Mouse (Mus musculus) activated CD4-positive, CD25-positive, alpha-beta regulatory T cell (primary cell): Measurements from ENCODE around the gene Ssc5d. TPM values are rescaled to one million over a fixed set of nuclear protein-coding genes. Genes with fewer than 3 reads are reported as not detected.

ENCODE experiments used
- polyA plus RNA-seq, 2 experiments: library from polyadenylated mRNA; unstranded; fragments of 100-300 nt; shearing (Covaris generic); gene quantifications; one replicate each; pipeline ENCODE4 v1.2.1; 2017

Gene Ssc5d
- not detected for polyA plus RNA-seq

GRCm38 (mm10) chr7:4925441-4926381, at the start of gene Ssc5d:
Gene Ssc5d, plus strand, starts transcription at chr7:4925785.

GRCm38 (mm10) chr7:4876753-4877221, 48.8 kb upstream of the Ssc5d start, which contains the start of gene Isoc2a:
Gene Isoc2a, plus strand, starts transcription at chr7:4877153.

GRCm38 (mm10) chr7:4906466-4906950, 19.1 kb upstream of the Ssc5d start, which contains the start of gene Gm36210:
Gene Gm36210, minus strand, starts transcription at chr7:4906516.

GRCm38 (mm10) chr7:4915007-4915665, 10.4 kb upstream of the Ssc5d start, which contains the start of gene Zfp628:
Gene Zfp628, plus strand, starts transcription at chr7:4915217.

GRCm38 (mm10) chr7:4921824-4922482, 3.6 kb upstream of the Ssc5d start, which contains the start of gene Nat14:
Gene Nat14, plus strand, starts transcription at chr7:4922028.

DNA sequence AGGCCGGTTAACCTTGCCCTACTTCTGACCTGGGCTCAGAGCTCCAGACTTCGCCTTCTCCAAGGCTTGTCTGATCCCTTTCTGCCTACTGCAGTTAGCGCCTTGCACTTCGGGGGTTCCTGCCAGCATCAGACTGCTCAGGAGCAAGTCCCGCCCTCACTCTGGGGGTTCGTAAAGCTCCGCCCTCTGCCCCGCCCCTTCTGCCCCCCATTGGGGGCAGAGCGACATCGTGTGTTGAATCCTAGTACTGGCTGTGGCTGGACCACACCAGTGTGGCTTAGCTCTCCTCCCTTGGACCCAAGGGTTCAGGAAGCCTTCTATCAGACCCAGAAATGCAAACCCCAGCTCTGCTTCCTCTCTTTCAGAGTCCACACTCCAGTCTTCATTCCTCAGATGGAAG, 38.7 kb downstream of the Ssc5d start, which contains the start of gene Sbk2:
TSS of gene Sbk2 (minus strand) at position 135 of the 400 bp plus-strand sequence.

GRCm38 (mm10) chr7:4971068-4971467, 45.5 kb downstream of the Ssc5d start, which contains the start of gene Sbk3:
Gene Sbk3, minus strand, starts transcription at chr7:4971168.

Other genes starting within 250 kb of the Ssc5d start
- gene Hspbp1, start 240.7 kb upstream of the Ssc5d start, polyA plus RNA-seq = 10 to 100 TPM; 53.0 to 59.9 TPM
- under 1 TPM in 1 of 2 experiments, not detected in 1; 0.61 TPM for gene Brsk1, start 235.2 kb upstream of the Ssc5d start, polyA plus RNA-seq
- gene Tmem150b, start 200.5 kb upstream of the Ssc5d start, polyA plus RNA-seq = under 1 TPM in 1 of 2 experiments, not detected in 1; 0.25 TPM
- 10 to 100 TPM; 26.0 to 45.1 TPM for gene Kmt5c, start 185.7 kb upstream of the Ssc5d start, polyA plus RNA-seq
- gene Cox6b2, start 172.7 kb upstream of the Ssc5d start, polyA plus RNA-seq = 1 to 10 TPM; 3.0 to 9.5 TPM
- gene Fam71e2, start 154.5 kb upstream of the Ssc5d start, polyA plus RNA-seq = not detected
- gene Il11, start 142.9 kb upstream of the Ssc5d start, polyA plus RNA-seq = under 1 TPM; 0.16 to 0.20 TPM
- gene Tmem190, start 142.8 kb upstream of the Ssc5d start, polyA plus RNA-seq = not detected
- gene Tmem238, start 136.1 kb upstream of the Ssc5d start, polyA plus RNA-seq = 1 to 10 TPM; 5.5 to 8.8 TPM
- gene Rpl28, start 132.9 kb upstream of the Ssc5d start, polyA plus RNA-seq = 100 to 1,000 TPM; 316 to 505 TPM
- 100 to 1,000 TPM; 126 to 185 TPM for gene Ube2s, start 113.2 kb upstream of the Ssc5d start, polyA plus RNA-seq
- gene Shisa7, start 81.1 kb upstream of the Ssc5d start, polyA plus RNA-seq = not detected
- gene Isoc2b, start 55.5 kb upstream of the Ssc5d start, polyA plus RNA-seq = 10 to 100 TPM; 46.9 to 52.2 TPM
- under 1 TPM; 0.37 to 0.84 TPM for gene Isoc2a, start 48.6 kb upstream of the Ssc5d start, polyA plus RNA-seq
- gene Gm36210, start 19.3 kb upstream of the Ssc5d start, polyA plus RNA-seq = under 1 TPM in 1 of 2 experiments, not detected in 1; 0.32 TPM
- gene Zfp628, start 10.6 kb upstream of the Ssc5d start, polyA plus RNA-seq = 1 to 10 TPM; 2.2 to 3.1 TPM
- gene Nat14, start 3.8 kb upstream of the Ssc5d start, polyA plus RNA-seq = under 1 TPM; 0.49 to 0.79 TPM
- gene Sbk2, start 38.6 kb downstream of the Ssc5d start, polyA plus RNA-seq = not detected
- gene Sbk3, start 45.4 kb downstream of the Ssc5d start, polyA plus RNA-seq = under 1 TPM in 1 of 2 experiments, not detected in 1; 0.05 TPM
- gene Zfp579, start 70.4 kb downstream of the Ssc5d start, polyA plus RNA-seq = 10 to 100 TPM; 17.7 to 19.5 TPM
- 10 to 100 TPM; 31.1 to 33.7 TPM for gene Zfp524, start 88.6 kb downstream of the Ssc5d start, polyA plus RNA-seq
- 10 to 100 TPM; 33.4 to 36.2 TPM for gene Fiz1, start 88.9 kb downstream of the Ssc5d start, polyA plus RNA-seq
- gene Gm44973, start 89.7 kb downstream of the Ssc5d start, polyA plus RNA-seq = 10 to 100 TPM in 1 of 2 experiments, 1 to 10 TPM in 1; 6.4 to 29.3 TPM
- 10 to 100 TPM; 10.4 to 11.4 TPM for gene Zfp865, start 94.6 kb downstream of the Ssc5d start, polyA plus RNA-seq
- gene Ccdc106, start 94.8 kb downstream of the Ssc5d start, polyA plus RNA-seq = under 1 TPM; 0.18 to 0.86 TPM
- not detected for gene 4632433K11Rik, start 108.3 kb downstream of the Ssc5d start, polyA plus RNA-seq
- gene Zfp784, start 112.7 kb downstream of the Ssc5d start, polyA plus RNA-seq = 1 to 10 TPM; 3.4 to 4.9 TPM
- 10 to 100 TPM in 1 of 2 experiments, 1 to 10 TPM in 1; 8.3 to 15.8 TPM for gene Zfp580, start 125.8 kb downstream of the Ssc5d start, polyA plus RNA-seq
- gene U2af2, start 136.4 kb downstream of the Ssc5d start, polyA plus RNA-seq = 10 to 100 TPM; 87.8 to 91.8 TPM
- 10 to 100 TPM; 27.6 to 38.0 TPM for gene Epn1, start 154.4 kb downstream of the Ssc5d start, polyA plus RNA-seq
- not detected for gene Rfpl4, start 191.2 kb downstream of the Ssc5d start, polyA plus RNA-seq
- under 1 TPM in 1 of 2 experiments, not detected in 1; 0.31 TPM for gene Rasl2-9, start 200.2 kb downstream of the Ssc5d start, polyA plus RNA-seq
- gene Vmn1r55, start 223.9 kb downstream of the Ssc5d start, polyA plus RNA-seq = under 1 TPM; 0.01 to 0.15 TPM